Mouse (Mus musculus) bone marrow macrophage, adult 2 months (primary cell): ENCODE results near the gene Stxbp1.

ENCODE experiments used
- CTCF ChIP-seq: IDR thresholded peaks from 2 replicates; pipeline ENCODE4 v1.5.1; 2012; ENCODE audit warnings: low read depth, mild to moderate bottlenecking, low read length, moderate library complexity
- POLR2A ChIP-seq: IDR thresholded peaks from 2 replicates; pipeline ENCODE4 v1.6.1; 2012; ENCODE audit warnings: mild to moderate bottlenecking, low read depth, low read length, borderline replicate concordance

DNA sequence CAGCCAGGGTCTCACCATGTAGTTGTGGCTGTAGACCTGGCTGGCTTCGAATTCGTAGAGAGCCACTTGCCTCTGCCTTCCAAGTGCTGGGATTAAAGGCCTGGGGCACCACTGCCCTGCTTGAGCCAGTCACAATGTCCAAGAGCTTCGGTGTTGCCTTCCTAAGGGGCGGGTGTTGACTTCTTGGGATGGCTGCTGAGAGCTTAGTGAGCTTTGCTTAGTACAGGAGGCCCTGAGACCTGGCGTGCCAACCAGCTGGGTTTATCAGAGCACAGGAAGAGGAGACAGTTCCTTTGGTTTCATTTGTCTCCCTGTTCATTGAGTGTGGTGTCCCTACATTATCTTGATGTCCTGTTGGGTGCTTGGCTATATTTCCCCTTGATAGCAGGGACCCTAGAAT, 30.3 kb upstream of the Stxbp1 start:
- TF ChIP-seq CTCF (no peak), POLR2A (no peak)
